Comparison of ENCODE assay signal across 8 mouse cellular contexts in the genomic region with DNA sequence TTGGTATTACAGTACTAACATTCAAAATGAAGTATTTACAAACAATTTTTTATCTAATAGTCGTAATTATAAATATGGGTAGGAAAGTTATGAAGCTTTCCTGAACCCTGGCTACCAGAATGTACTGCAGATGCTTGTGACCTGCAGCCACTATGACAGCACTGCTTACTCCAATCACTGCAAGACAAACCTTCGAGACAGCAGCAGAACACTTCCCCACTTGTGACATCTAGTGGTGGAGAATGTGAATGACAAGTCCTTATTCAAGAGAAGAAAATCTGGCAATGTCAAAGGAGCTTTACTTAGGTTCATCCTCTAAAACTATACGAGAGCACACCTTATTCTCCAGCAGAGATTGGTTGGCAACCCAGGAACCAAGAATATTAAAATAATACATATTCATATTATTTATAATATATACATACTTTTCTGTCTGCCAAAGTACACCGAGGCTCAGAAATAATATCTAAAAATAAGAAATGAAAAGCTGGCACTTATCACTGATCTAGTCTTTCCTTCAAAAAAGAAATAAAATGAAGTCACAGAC.
A peak's percentile ranks its signal among the peaks of the same experiment; 100 is the strongest.
DNase-seq lines count a peak whose midpoint lies in the region; ATAC-seq and TF ChIP-seq lines count a peak whose summit lies in the region.

No protein-coding gene starts in this region.

- H3K79me3 ChIP-seq in C2C12 (ENCODE audit: low read depth), result no peaks in the 10 kb centered on the region

- no peak overlapping the region for H3K27ac ChIP-seq in intestine, embryonic 14.5 days (ENCODE audit: low read depth)
- no peak overlapping the region for H3K27ac ChIP-seq in intestine, embryonic 15.5 days
- no peak overlapping the region for H3K27ac ChIP-seq in neural tube, embryonic 14.5 days (ENCODE audit: low read depth, low read length)

- in situ Hi-C loops in Patski (cut with MboI; ENCODE audit: low pct_unique_long_range_greater_than_20kb), result no loop called here

- no peak overlapping the region for H3ac ChIP-seq in C2C12 (ENCODE audit: control insufficient read depth, insufficient read length, low read depth)

- no peak overlapping the region for H3K4me2 ChIP-seq in intestine, embryonic 14.5 days (ENCODE audit: low read length)
- no peak overlapping the region for H3K4me2 ChIP-seq in intestine, embryonic 15.5 days (replicated peaks)
- H3K4me2 ChIP-seq in neural tube, embryonic 14.5 days (ENCODE audit: low read depth, low read length), result no peak overlapping the region

- POLR2A ChIA-PET in Patski (lab: Charles Lee), result no interaction called here

- H3K4me3 ChIP-seq in intestine, embryonic 14.5 days (ENCODE audit: low read depth, low read length), result no peak overlapping the region
- no peak overlapping the region for H3K4me3 ChIP-seq in intestine, embryonic 15.5 days (replicated peaks)
- no peak overlapping the region for H3K4me3 ChIP-seq in C2C12 (ENCODE audit: insufficient read depth, poor library complexity, severe bottlenecking)
- H3K4me3 ChIP-seq in neural tube, embryonic 14.5 days (ENCODE audit: low read depth, low read length), result no peak overlapping the region

- H3K9ac ChIP-seq in intestine, embryonic 14.5 days (ENCODE audit: low read length), result no peak overlapping the region
- H3K9ac ChIP-seq in intestine, embryonic 15.5 days, result no peak overlapping the region
- no peak overlapping the region for H3K9ac ChIP-seq in neural tube, embryonic 14.5 days (replicated peaks; ENCODE audit: low read depth, low read length)

- H3K9me3 ChIP-seq in intestine, embryonic 14.5 days (ENCODE audit: control insufficient read depth, low read length), result no peaks in the 10 kb centered on the region
- H3K9me3 ChIP-seq in intestine, embryonic 15.5 days, result no peaks in the 10 kb centered on the region
- no peaks in the 10 kb centered on the region for H3K9me3 ChIP-seq in neural tube, embryonic 14.5 days (ENCODE audit: control insufficient read depth, low read length)

- peak; percentile 53 for DNase-seq in intestine, embryonic 14.5 days (ENCODE audit: low spot score)
- DNase-seq in Patski (ENCODE audit: low read depth, low spot score), result no peak
- DNase-seq in fibroblast of lung, adult 2 months (ENCODE audit: low read depth), result peak; percentile 47
- peak; percentile 46 for DNase-seq in layer of hippocampus, adult 9-10 months (ENCODE audit: low spot score)
- DNase-seq in urinary bladder, adult 2 months (ENCODE audit: low spot score), result no peak

- CTCF ChIA-PET in Patski (lab: Charles Lee), result interaction anchor here (0.6 to 1.2 kb wide), 7 partner anchors 9 to 101 kb away, joined by 3 to 5 read pairs (median 4); no protein-coding TSS in a partner anchor

- 0 out of 2 replicates have a peak, but pooled peaks have one; percentile 53 for ATAC-seq in intestine, embryonic 14.5 days (replicated peaks; ENCODE audit: low FRiP score, low TSS enrichment, low read depth)
- no peak for ATAC-seq in intestine, embryonic 15.5 days
- ATAC-seq in Patski, result peak; percentile 80
- peak; percentile 87 for ATAC-seq in neural tube, embryonic 14.5 days (ENCODE audit: low read depth)

- no peaks in the 10 kb centered on the region for H3K79me2 ChIP-seq in C2C12 (ENCODE audit: control insufficient read depth, insufficient read depth)

- WGBS in intestine, embryonic 14.5 days, result 32% methylated on average over 4 of the region's 4 CpGs
- WGBS in intestine, embryonic 15.5 days, result 29% methylated on average over 4 of the region's 4 CpGs
- 31% methylated on average over 4 of the region's 4 CpGs for WGBS in neural tube, embryonic 14.5 days

- H3K27me3 ChIP-seq in intestine, embryonic 14.5 days (replicated peaks; ENCODE audit: control insufficient read depth, insufficient read depth, low read length), result no peaks in the 10 kb centered on the region
- no peaks in the 10 kb centered on the region for H3K27me3 ChIP-seq in intestine, embryonic 15.5 days (replicated peaks)
- H3K27me3 ChIP-seq in C2C12 (ENCODE audit: control insufficient read depth, insufficient read depth, insufficient read length), result no peaks in the 10 kb centered on the region
- peaks cover 18% of the 10 kb centered on the region for H3K27me3 ChIP-seq in Patski
- no peaks in the 10 kb centered on the region for H3K27me3 ChIP-seq in neural tube, embryonic 14.5 days (ENCODE audit: control insufficient read depth, insufficient read depth, low read length)

- TF ChIP-seq CTCF in C2C12 (IDR thresholded peaks at IDR 0.05; ENCODE audit: control insufficient read depth, insufficient read depth, insufficient read length) (peak; percentile 8), Patski (IDR thresholded peaks at IDR 0.05) (peak; percentile 72)

- H3K36me3 ChIP-seq in intestine, embryonic 14.5 days (ENCODE audit: control insufficient read depth, insufficient read depth, low read length), result no peaks in the 10 kb centered on the region
- no peaks in the 10 kb centered on the region for H3K36me3 ChIP-seq in intestine, embryonic 15.5 days
- no peaks in the 10 kb centered on the region for H3K36me3 ChIP-seq in C2C12 (ENCODE audit: control insufficient read depth, insufficient read depth)
- H3K36me3 ChIP-seq in neural tube, embryonic 14.5 days (ENCODE audit: control insufficient read depth, insufficient read depth, low read length), result no peaks in the 10 kb centered on the region

- no peaks in the 10 kb centered on the region for H3K4me1 ChIP-seq in intestine, embryonic 14.5 days (replicated peaks; ENCODE audit: control insufficient read depth, insufficient read depth, low read length)
- H3K4me1 ChIP-seq in intestine, embryonic 15.5 days (replicated peaks), result no peaks in the 10 kb centered on the region
- H3K4me1 ChIP-seq in neural tube, embryonic 14.5 days (ENCODE audit: control insufficient read depth, insufficient read depth, low read length), result no peaks in the 10 kb centered on the region

TF ChIP-seq in C2C12, 6 proteins besides CTCF, POLR2A, EP300 and RAD21:
- TF ChIP-seq FOSL1 (IDR thresholded peaks at IDR 0.05; ENCODE audit: insufficient read depth, low read length, poor library complexity, severe bottlenecking), result no peak
- no peak for TF ChIP-seq MYOD1 (IDR thresholded peaks at IDR 0.05; ENCODE audit: control insufficient read depth, insufficient read length, low read depth)
- TF ChIP-seq CEBPB (IDR thresholded peaks at IDR 0.05; ENCODE audit: low read depth), result no peak
- TF ChIP-seq MYOG (IDR thresholded peaks at IDR 0.05; ENCODE audit: control insufficient read depth, extremely low read depth, insufficient read length), result no peak
- no peak for TF ChIP-seq USF1 (IDR thresholded peaks at IDR 0.05; ENCODE audit: low read depth)
- TF ChIP-seq MAX (IDR thresholded peaks at IDR 0.05), result no peak
TF ChIP-seq in C2C12: peak in this region for 0.

Comparison
In these comparisons a context has a peak if more than half of its experiments do, and no peak if none do; other contexts are left out.
1. DNase-seq: peak in intestine, embryonic 14.5 days (single experiment), fibroblast of lung, adult 2 months (single experiment) and layer of hippocampus, adult 9-10 months (single experiment); none in Patski (single experiment) and urinary bladder, adult 2 months (single experiment).